Mouse (Mus musculus): ENCODE measurements around the gene Myl7. TPM values are rescaled to one million over a fixed set of nuclear protein-coding genes. Genes with fewer than 3 reads are reported as not detected.
A peak's percentile ranks its signal among the peaks of the same experiment; 100 is the strongest.

Gene Myl7
- polyA plus RNA-seq, 1 experiment from 2014 or later = 3.6 TPM

- peak; percentile 78 for DNase-seq (ENCODE audit: low spot score)
- Histone ChIP-seq H3K27me3 (ENCODE audit: control insufficient read depth, insufficient read depth, low read length) (no peaks in the 10 kb centered on the region), H3K9ac (ENCODE audit: low read length) (no peak overlapping the region), H3K4me1 (ENCODE audit: control insufficient read depth, insufficient read depth, low read length) (peaks cover 10% of the 10 kb centered on the region; the same call in 1 of the 2 replicates), H3K4me3 (ENCODE audit: low read depth, low read length) (no peak overlapping the region), H3K36me3 (ENCODE audit: control insufficient read depth, insufficient read depth, low read length) (no peaks in the 10 kb centered on the region), H3K9me3 (ENCODE audit: control insufficient read depth, low read length) (no peaks in the 10 kb centered on the region), H3K27ac (replicated peaks; ENCODE audit: low read depth, low read length) (no peak overlapping the region), H3K4me2 (ENCODE audit: low read depth, severe bottlenecking) (no peak overlapping the region)
- WGBS = 17% methylated on average over 9 of the region's 9 CpGs
- ATAC-seq (ENCODE audit: insufficient number of reproducible peaks, low FRiP score, low TSS enrichment, low read depth) = no peak
Observed at GRCm38 (mm10) chr11:5886187-5886586, 12.4 kb downstream of the Myl7 start.

- Histone ChIP-seq H3K9ac (ENCODE audit: low read length) (0 out of 2 replicates have a peak overlapping the region, but pooled peaks have one; percentile 4), H3K36me3 (ENCODE audit: control insufficient read depth, insufficient read depth, low read length) (no peaks in the 10 kb centered on the region), H3K4me2 (ENCODE audit: low read depth, severe bottlenecking) (no peak overlapping the region), H3K9me3 (ENCODE audit: control insufficient read depth, low read length) (no peaks in the 10 kb centered on the region), H3K27me3 (ENCODE audit: control insufficient read depth, insufficient read depth, low read length) (no peaks in the 10 kb centered on the region), H3K27ac (replicated peaks; ENCODE audit: low read depth, low read length) (no peak overlapping the region), H3K4me3 (ENCODE audit: low read depth, low read length) (no peak overlapping the region), H3K4me1 (ENCODE audit: control insufficient read depth, insufficient read depth, low read length) (no peaks in the 10 kb centered on the region; the same call in 1 of the 2 replicates)
- ATAC-seq (ENCODE audit: insufficient number of reproducible peaks, low FRiP score, low TSS enrichment, low read depth) (no peak), DNase-seq (ENCODE audit: low spot score) (no peak)
- 73% methylated on average over 8 of the region's 8 CpGs for WGBS
Observed at GRCm38 (mm10) chr11:5882518-5882917, 16.1 kb downstream of the Myl7 start.

GRCm38 (mm10) chr11:5879905-5880304 lies 18.7 kb downstream of the Myl7 start:
- Histone ChIP-seq H3K9me3 (ENCODE audit: control insufficient read depth, low read length) (no peaks in the 10 kb centered on the region), H3K27ac (replicated peaks; ENCODE audit: low read depth, low read length) (no peak overlapping the region), H3K4me3 (ENCODE audit: low read depth, low read length) (no peak overlapping the region), H3K4me1 (ENCODE audit: control insufficient read depth, insufficient read depth, low read length) (peaks cover 6% of the 10 kb centered on the region), H3K27me3 (ENCODE audit: control insufficient read depth, insufficient read depth, low read length) (no peaks in the 10 kb centered on the region), H3K4me2 (ENCODE audit: low read depth, severe bottlenecking) (no peak overlapping the region), H3K36me3 (ENCODE audit: control insufficient read depth, insufficient read depth, low read length) (peaks cover 1% of the 10 kb centered on the region; the same call in 1 of the 2 replicates), H3K9ac (ENCODE audit: low read length) (no peak overlapping the region)
- DNase-seq (ENCODE audit: low spot score) (peak; percentile 83), ATAC-seq (ENCODE audit: insufficient number of reproducible peaks, low FRiP score, low TSS enrichment, low read depth) (no peak)
- WGBS = 60% methylated on average over 5 of the region's 5 CpGs

GRCm38 (mm10) chr11:5878661-5879060 lies 19.9 kb downstream of the Myl7 start:
- H3K4me1 ChIP-seq (ENCODE audit: control insufficient read depth, insufficient read depth, low read length) = peaks cover 6% of the 10 kb centered on the region
- ATAC-seq (ENCODE audit: insufficient number of reproducible peaks, low FRiP score, low TSS enrichment, low read depth) (no peak), DNase-seq (ENCODE audit: low spot score) (no peak)
- H3K4me2 ChIP-seq (ENCODE audit: low read depth, severe bottlenecking) = peak overlapping the region; percentile 53
- H3K27me3 ChIP-seq (ENCODE audit: control insufficient read depth, insufficient read depth, low read length) = no peaks in the 10 kb centered on the region
- peak overlapping the region; percentile 77 for H3K27ac ChIP-seq (replicated peaks; ENCODE audit: low read depth, low read length)
- peak overlapping the region; percentile 58 for H3K4me3 ChIP-seq (ENCODE audit: low read depth, low read length)
- peak overlapping the region; percentile 58 for H3K9ac ChIP-seq (ENCODE audit: low read length)
- H3K36me3 ChIP-seq (ENCODE audit: control insufficient read depth, insufficient read depth, low read length) = peaks cover 12% of the 10 kb centered on the region
- no peaks in the 10 kb centered on the region for H3K9me3 ChIP-seq (ENCODE audit: control insufficient read depth, low read length)
- 59% methylated on average over 8 of the region's 8 CpGs for WGBS

DNA sequence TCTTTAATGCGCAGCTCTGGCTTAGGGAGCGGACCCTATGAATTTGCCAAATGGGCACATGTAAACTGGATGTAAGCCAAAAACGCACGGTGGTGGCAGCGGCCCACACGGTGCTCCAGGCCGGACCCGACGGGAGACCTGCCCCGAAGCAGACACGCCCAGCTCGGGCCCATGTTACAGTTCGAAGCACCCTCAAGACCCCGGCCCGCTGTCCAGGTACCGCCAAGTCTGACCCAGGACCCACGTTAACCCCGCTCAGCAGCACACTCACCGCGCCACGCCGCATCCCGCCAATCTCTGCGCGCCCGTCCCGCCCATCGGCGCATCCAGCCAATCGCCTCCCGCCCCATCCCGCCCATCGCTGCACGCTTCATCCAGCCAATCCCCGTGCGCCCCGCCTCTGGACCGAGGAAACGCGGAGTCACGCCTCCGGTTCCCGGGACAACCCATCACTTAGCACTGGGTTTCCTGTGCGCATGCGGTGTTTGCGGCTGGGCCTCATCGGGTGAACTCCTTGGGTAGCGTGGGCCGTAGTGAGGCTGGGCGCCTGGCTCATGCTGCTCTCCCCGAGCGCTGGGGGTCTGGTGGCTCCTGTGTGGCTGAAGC lies 20.6 kb downstream of the Myl7 start, which contains the start of gene Pold2:
TSS of gene Pold2 (minus strand) at position 372 of the 606 bp plus-strand sequence.
- peaks cover 15% of the 10 kb centered on the region for H3K36me3 ChIP-seq (ENCODE audit: control insufficient read depth, insufficient read depth, low read length)
- peak within 1 kb of the TSS; percentile 58 for H3K4me3 ChIP-seq (ENCODE audit: low read depth, low read length)
- peak; percentile 95 for ATAC-seq (ENCODE audit: insufficient number of reproducible peaks, low FRiP score, low TSS enrichment, low read depth)
- peak; percentile 97 for DNase-seq (ENCODE audit: low spot score)
- H3K27ac ChIP-seq (replicated peaks; ENCODE audit: low read depth, low read length) = peak within 1 kb of the TSS; percentile 77
- WGBS = under 1% methylated on average over 52 of the region's 52 CpGs
- H3K4me2 ChIP-seq (ENCODE audit: low read depth, severe bottlenecking) = peak within 1 kb of the TSS; percentile 61
- peak within 1 kb of the TSS; percentile 75 for H3K9ac ChIP-seq (ENCODE audit: low read length)
- no peaks in the 10 kb centered on the region for H3K27me3 ChIP-seq (ENCODE audit: control insufficient read depth, insufficient read depth, low read length)
- H3K9me3 ChIP-seq (ENCODE audit: control insufficient read depth, low read length) = no peaks in the 10 kb centered on the region
- peaks cover 6% of the 10 kb centered on the region for H3K4me1 ChIP-seq (ENCODE audit: control insufficient read depth, insufficient read depth, low read length)

GRCm38 (mm10) chr11:5877421-5877820 lies 21.2 kb downstream of the Myl7 start:
- peaks cover 6% of the 10 kb centered on the region for H3K4me1 ChIP-seq (ENCODE audit: control insufficient read depth, insufficient read depth, low read length)
- WGBS = 9% methylated on average over 5 of the region's 5 CpGs
- peaks cover 17% of the 10 kb centered on the region for H3K36me3 ChIP-seq (ENCODE audit: control insufficient read depth, insufficient read depth, low read length)
- H3K4me2 ChIP-seq (ENCODE audit: low read depth, severe bottlenecking) = peak overlapping the region; percentile 61
- no peak for ATAC-seq (ENCODE audit: insufficient number of reproducible peaks, low FRiP score, low TSS enrichment, low read depth)
- no peaks in the 10 kb centered on the region for H3K9me3 ChIP-seq (ENCODE audit: control insufficient read depth, low read length)
- no peaks in the 10 kb centered on the region for H3K27me3 ChIP-seq (ENCODE audit: control insufficient read depth, insufficient read depth, low read length)
- DNase-seq (ENCODE audit: low spot score) = no peak
- peak overlapping the region; percentile 58 for H3K4me3 ChIP-seq (ENCODE audit: low read depth, low read length)
- no peak overlapping the region for H3K27ac ChIP-seq (replicated peaks; ENCODE audit: low read depth, low read length)
- H3K9ac ChIP-seq (ENCODE audit: low read length) = peak overlapping the region; percentile 75

GRCm38 (mm10) chr11:5873192-5873591 lies 25.4 kb downstream of the Myl7 start:
- peaks cover 30% of the 10 kb centered on the region for H3K36me3 ChIP-seq (ENCODE audit: control insufficient read depth, insufficient read depth, low read length)
- no peaks in the 10 kb centered on the region for H3K27me3 ChIP-seq (ENCODE audit: control insufficient read depth, insufficient read depth, low read length)
- no peak for ATAC-seq (ENCODE audit: insufficient number of reproducible peaks, low FRiP score, low TSS enrichment, low read depth)
- H3K9ac ChIP-seq (ENCODE audit: low read length) = no peak overlapping the region
- no peak overlapping the region for H3K27ac ChIP-seq (replicated peaks; ENCODE audit: low read depth, low read length)
- peaks cover 6% of the 10 kb centered on the region for H3K4me1 ChIP-seq (ENCODE audit: control insufficient read depth, insufficient read depth, low read length)
- DNase-seq (ENCODE audit: low spot score) = no peak
- no peaks in the 10 kb centered on the region for H3K9me3 ChIP-seq (ENCODE audit: control insufficient read depth, low read length)
- WGBS = 98% methylated on average over 9 of the region's 9 CpGs
- H3K4me3 ChIP-seq (ENCODE audit: low read depth, low read length) = no peak overlapping the region
- no peak overlapping the region for H3K4me2 ChIP-seq (ENCODE audit: low read depth, severe bottlenecking)

GRCm38 (mm10) chr11:5872707-5873106 lies 25.9 kb downstream of the Myl7 start:
- DNase-seq (ENCODE audit: low spot score) (no peak), ATAC-seq (ENCODE audit: insufficient number of reproducible peaks, low FRiP score, low TSS enrichment, low read depth) (no peak)
- Histone ChIP-seq H3K4me1 (ENCODE audit: control insufficient read depth, insufficient read depth, low read length) (peaks cover 6% of the 10 kb centered on the region; the same call in 1 of the 2 replicates), H3K9me3 (ENCODE audit: control insufficient read depth, low read length) (no peaks in the 10 kb centered on the region), H3K27ac (replicated peaks; ENCODE audit: low read depth, low read length) (no peak overlapping the region), H3K36me3 (ENCODE audit: control insufficient read depth, insufficient read depth, low read length) (peaks cover 30% of the 10 kb centered on the region), H3K4me3 (ENCODE audit: low read depth, low read length) (no peak overlapping the region), H3K27me3 (ENCODE audit: control insufficient read depth, insufficient read depth, low read length) (no peaks in the 10 kb centered on the region), H3K9ac (ENCODE audit: low read length) (no peak overlapping the region), H3K4me2 (ENCODE audit: low read depth, severe bottlenecking) (no peak overlapping the region)
- WGBS = 94% methylated on average over 11 of the region's 11 CpGs
